In genomic region chr2:180824724-180825123, GRCm38 (mm10) we compare ENCODE assay signal across 16 mouse cellular contexts. TPM values are rescaled to one million over a fixed set of nuclear protein-coding genes. Genes with fewer than 3 reads are reported as not detected.
A peak's percentile ranks its signal among the peaks of the same experiment; 100 is the strongest.
DNase-seq lines count a peak whose midpoint lies in the region; ATAC-seq lines count a peak whose summit lies in the region.
"Had no signal": no experiment of that assay in that cellular context is flagged by ENCODE, and none has a peak within 500 bp of the region (broad histone marks: within the 10 kb centered on the region; RNA-seq: fewer than 3 reads in every experiment).

No protein-coding gene starts in this region.

- no peak overlapping the region for H3K4me3 ChIP-seq in hindbrain, embryonic 13.5 days
- H3K4me3 ChIP-seq in hindbrain, embryonic 10.5 days: no peak overlapping the region
- no peak overlapping the region for H3K4me3 ChIP-seq in intestine, embryonic 16.5 days (ENCODE audit: low read length)
- H3K4me3 ChIP-seq: embryonic facial prominence, embryonic 12.5 days; heart, embryonic 15.5 days; limb, embryonic 15.5 days had no signal

- H3K27me3 ChIP-seq in hindbrain, embryonic 13.5 days: 0 out of 2 replicates have a peak, but pooled peaks cover 4% of the 10 kb centered on the region
- 0 out of 2 replicates have a peak, but pooled peaks cover 6% of the 10 kb centered on the region for H3K27me3 ChIP-seq in hindbrain, embryonic 10.5 days (ENCODE audit: insufficient read depth, poor library complexity, severe bottlenecking)
- no peaks in the 10 kb centered on the region for H3K27me3 ChIP-seq in intestine, embryonic 16.5 days (replicated peaks; ENCODE audit: control insufficient read depth, insufficient read depth, low read length)
- H3K27me3 ChIP-seq: embryonic facial prominence, embryonic 12.5 days; limb, embryonic 15.5 days had no signal

- H3K4me2 ChIP-seq in hindbrain, embryonic 13.5 days: no peak overlapping the region
- H3K4me2 ChIP-seq in intestine, embryonic 16.5 days (ENCODE audit: low read depth, low read length): no peak overlapping the region
- H3K4me2 ChIP-seq: embryonic facial prominence, embryonic 12.5 days; heart, embryonic 15.5 days; limb, embryonic 15.5 days had no signal

- H3K4me1 ChIP-seq in hindbrain, embryonic 13.5 days (replicated peaks): peaks cover 35% of the 10 kb centered on the region
- H3K4me1 ChIP-seq in hindbrain, embryonic 10.5 days (replicated peaks): peaks cover 21% of the 10 kb centered on the region
- H3K4me1 ChIP-seq in intestine, embryonic 16.5 days (ENCODE audit: control insufficient read depth, insufficient read depth, low read length): no peaks in the 10 kb centered on the region
- H3K4me1 ChIP-seq: embryonic facial prominence, embryonic 12.5 days; heart, embryonic 15.5 days; limb, embryonic 15.5 days had no signal

- H3K9ac ChIP-seq in hindbrain, embryonic 13.5 days: no peak overlapping the region
- H3K9ac ChIP-seq in intestine, embryonic 16.5 days (ENCODE audit: low read depth, low read length): no peak overlapping the region
- H3K9ac ChIP-seq: embryonic facial prominence, embryonic 12.5 days; heart, embryonic 15.5 days; limb, embryonic 15.5 days had no signal

- H3K27ac ChIP-seq in hindbrain, embryonic 13.5 days: peak overlapping the region; percentile 89
- H3K27ac ChIP-seq in hindbrain, embryonic 10.5 days: no peak overlapping the region
- no peak overlapping the region for H3K27ac ChIP-seq in intestine, embryonic 16.5 days (ENCODE audit: low read length)
- H3K27ac ChIP-seq: embryonic facial prominence, embryonic 12.5 days; heart, embryonic 15.5 days; limb, embryonic 15.5 days had no signal

- ATAC-seq in hindbrain, embryonic 13.5 days (ENCODE audit: low FRiP score): no peak
- ATAC-seq in intestine, embryonic 16.5 days: no peak
- ATAC-seq: intestine, postnatal 0 days had no signal

- intact Hi-C loops in left cerebral cortex, postnatal 36 days (cut with DNase I): loop anchor here (1.0 kb wide), 1 partner anchor 70 kb away; no protein-coding TSS in a partner anchor

- WGBS in hindbrain, embryonic 13.5 days: 79% methylated on average over 4 of the region's 4 CpGs
- WGBS in hindbrain, embryonic 10.5 days: 79% methylated on average over 4 of the region's 4 CpGs
- 70% methylated on average over 4 of the region's 4 CpGs for WGBS in intestine, embryonic 16.5 days

- no peaks in the 10 kb centered on the region for H3K9me3 ChIP-seq in hindbrain, embryonic 13.5 days
- no peaks in the 10 kb centered on the region for H3K9me3 ChIP-seq in hindbrain, embryonic 10.5 days
- H3K9me3 ChIP-seq in intestine, embryonic 16.5 days (ENCODE audit: control insufficient read depth, low read length): no peaks in the 10 kb centered on the region
- H3K9me3 ChIP-seq: embryonic facial prominence, embryonic 12.5 days; heart, embryonic 15.5 days; limb, embryonic 15.5 days had no signal

- no peaks in the 10 kb centered on the region for H3K36me3 ChIP-seq in hindbrain, embryonic 13.5 days
- H3K36me3 ChIP-seq in hindbrain, embryonic 10.5 days: no peaks in the 10 kb centered on the region
- no peaks in the 10 kb centered on the region for H3K36me3 ChIP-seq in intestine, embryonic 16.5 days (ENCODE audit: control insufficient read depth, insufficient read depth, low read length)
- H3K36me3 ChIP-seq: embryonic facial prominence, embryonic 12.5 days; heart, embryonic 15.5 days; limb, embryonic 15.5 days had no signal

- DNase-seq in hindbrain, embryonic 10.5 days (ENCODE audit: low spot score): no peak
- peak; percentile 95 for DNase-seq in brain, adult 2 months (ENCODE audit: low read depth, low spot score)
- peak; percentile 82 for DNase-seq in cerebellum, adult 9-11 months
- DNase-seq in left cerebral cortex, postnatal 36 days (ENCODE audit: low spot score in 2 of 2): peak; percentile 46 to 74
- DNase-seq in kidney, adult 8-10 months: no peak
- DNase-seq: lung, postnatal 10 days; thymus, postnatal 25 days had no signal

RNA-seq across cellular contexts. Expression of gene Bhlhe23, which starts 48.0 kb away (rescaled TPM):
- 1.2 and 2.5 TPM in 2 replicates for polyA plus RNA-seq in hindbrain, embryonic 13.5 days (2015; fragmentation: Nextera tagmentation; extraction: Ambion mirVana)
- polyA plus RNA-seq in hindbrain, embryonic 10.5 days (2016; fragmentation: Nextera tagmentation; extraction: Ambion mirVana): 5.0 and 6.1 TPM in 2 replicates
- total RNA-seq in left cerebral cortex, postnatal 36 days (2021): under 1 TPM in 1 of 2 experiments, not detected in 1; 0.17 TPM
- polyA plus RNA-seq in intestine, embryonic 16.5 days (2015; fragmentation: Nextera tagmentation; extraction: Ambion mirVana): not detected in 2 replicates
- total RNA-seq: gastrocnemius, postnatal 4 days; layer of hippocampus, adult 8-10 months; monocyte, adult 5-6 weeks had no signal
- polyA plus RNA-seq: heart, embryonic 15.5 days; intestine, postnatal 0 days; limb, embryonic 15.5 days had no signal

Comparison
In these comparisons a context has a peak if more than half of its experiments do, and no peak if none do; other contexts are left out.
1. DNase-seq: peak in brain, adult 2 months (single experiment), cerebellum, adult 9-11 months (single experiment) and left cerebral cortex, postnatal 36 days (2 of 2); none in hindbrain, embryonic 10.5 days (single experiment) and kidney, adult 8-10 months (0 of 2).